In the genomic region with DNA sequence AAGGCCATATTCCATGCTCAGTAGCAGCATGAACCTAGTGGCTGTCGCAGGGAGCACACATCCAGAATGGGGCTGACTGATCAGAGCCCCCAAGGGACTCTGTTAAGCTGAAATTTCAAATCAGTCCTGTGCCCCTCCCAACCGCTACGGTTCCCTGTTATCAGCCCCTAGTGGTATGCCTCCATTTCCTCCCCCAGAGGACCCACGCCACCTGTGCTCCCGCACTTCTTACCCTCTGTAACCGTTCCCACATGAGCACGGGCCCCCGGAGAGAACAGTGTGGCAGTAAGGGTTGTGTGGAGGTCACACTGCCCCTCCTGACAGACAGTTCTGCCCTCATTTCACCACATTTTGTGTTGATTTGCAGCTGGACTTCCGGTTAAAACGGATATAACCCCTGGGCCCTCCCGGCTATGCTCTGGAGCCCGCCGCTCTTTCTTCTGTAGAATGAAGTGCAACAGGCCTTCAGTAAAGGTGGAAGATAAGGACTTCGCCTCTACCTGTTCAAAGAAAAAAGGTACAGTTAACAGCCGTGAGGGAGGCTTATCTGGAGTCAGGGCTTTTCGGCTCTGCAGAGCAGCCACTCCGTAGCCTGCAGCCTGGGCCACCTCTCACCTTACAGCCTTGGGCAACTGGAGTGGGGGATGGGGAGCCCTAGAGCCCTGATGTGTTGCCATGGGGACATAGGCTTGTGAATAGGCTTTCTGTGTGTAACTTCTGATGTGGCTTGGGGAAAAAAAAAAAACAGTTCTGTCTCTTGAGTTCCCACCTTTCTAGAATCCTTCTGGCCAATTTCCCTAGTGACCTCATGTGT, we compare ENCODE assay signal across 9 mouse cellular contexts.
DNase-seq lines count a peak whose midpoint lies in the region; ATAC-seq and TF ChIP-seq lines count a peak whose summit lies in the region.
"Had no signal": no experiment of that assay in that cellular context is flagged by ENCODE, and none has a peak within 500 bp of the region (broad histone marks: within the 10 kb centered on the region; RNA-seq: fewer than 3 reads in every experiment).

No protein-coding gene starts in this region.

- peaks cover 8% of the 10 kb centered on the region for H3K4me1 ChIP-seq in heart, embryonic 11.5 days (ENCODE audit: control insufficient read depth, insufficient read depth, low read length)
- H3K4me1 ChIP-seq in midbrain, postnatal 0 days (ENCODE audit: insufficient read depth, low read length), result no peaks in the 10 kb centered on the region

- H3K27me3 ChIP-seq in heart, embryonic 11.5 days (ENCODE audit: control insufficient read depth, insufficient read depth, low read length), result no peaks in the 10 kb centered on the region
- no peaks in the 10 kb centered on the region for H3K27me3 ChIP-seq in midbrain, postnatal 0 days (ENCODE audit: insufficient read depth, low read length)
- H3K27me3 ChIP-seq: neural tube, embryonic 13.5 days had no signal

- WGBS in heart, embryonic 11.5 days (ENCODE audit: insufficient replicate concordance), result 20% methylated on average over 17 of the region's 17 CpGs
- WGBS in midbrain, postnatal 0 days, result 44% methylated on average over 17 of the region's 17 CpGs

- peak overlapping the region; percentile 53 for H3K4me2 ChIP-seq in heart, embryonic 11.5 days
- H3K4me2 ChIP-seq in midbrain, postnatal 0 days (ENCODE audit: low read depth, low read length, poor library complexity, severe bottlenecking), result no peak overlapping the region
- H3K4me2 ChIP-seq: neural tube, embryonic 13.5 days had no signal

- TF ChIP-seq CTCF in midbrain, postnatal 0 days (IDR thresholded peaks at IDR 0.05), result peak; percentile 20; the same call in 1 of the 2 replicates

- no peak for DNase-seq in heart, adult 9 months (ENCODE audit: low spot score in 2 of 2)
- peak; percentile 84 for DNase-seq in ZHBTc4 (ENCODE audit: low read depth, low spot score)
- DNase-seq in hindlimb bud, embryonic 11.5 days (ENCODE audit: extremely low spot score, low read depth, low spot score), result peak; percentile 18
- peak; percentile 17 for DNase-seq in midbrain, postnatal 0 days (ENCODE audit: low spot score)
- DNase-seq in frontal cortex, adult 2 months (ENCODE audit: extremely low spot score in 1 of 2, low spot score in 1 of 2), result no peak
- DNase-seq in kidney, adult 8-10 months, result no peak

- no peaks in the 10 kb centered on the region for H3K36me3 ChIP-seq in heart, embryonic 11.5 days (ENCODE audit: control insufficient read depth, insufficient read depth, low read length)
- H3K36me3 ChIP-seq in midbrain, postnatal 0 days (ENCODE audit: insufficient read depth, low read length), result peaks cover 19% of the 10 kb centered on the region

- H3K27ac ChIP-seq in heart, embryonic 11.5 days (ENCODE audit: low read depth, low read length), result no peak overlapping the region
- no peak overlapping the region for H3K27ac ChIP-seq in midbrain, postnatal 0 days (ENCODE audit: low read depth, low read length)
- H3K27ac ChIP-seq: neural tube, embryonic 13.5 days had no signal

- ATAC-seq in heart, embryonic 11.5 days (replicated peaks; ENCODE audit: insufficient number of reproducible peaks, low FRiP score, low TSS enrichment), result no peak; the same call in 1 of the 2 replicates
- no peak for ATAC-seq in midbrain, postnatal 0 days (ENCODE audit: low FRiP score)
- ATAC-seq in frontal cortex, adult (ENCODE audit: low TSS enrichment), result no peak

- H3K9me3 ChIP-seq in heart, embryonic 11.5 days (replicated peaks; ENCODE audit: control insufficient read depth, low read length), result no peaks in the 10 kb centered on the region
- no peaks in the 10 kb centered on the region for H3K9me3 ChIP-seq in midbrain, postnatal 0 days (ENCODE audit: low read length)
- H3K9me3 ChIP-seq: neural tube, embryonic 13.5 days had no signal

- H3K9ac ChIP-seq in heart, embryonic 11.5 days (ENCODE audit: low read depth, low read length), result peak overlapping the region; percentile 43; the same call in 1 of the 2 replicates
- no peak overlapping the region for H3K9ac ChIP-seq in midbrain, postnatal 0 days (replicated peaks; ENCODE audit: low read length, poor library complexity, severe bottlenecking)
- H3K9ac ChIP-seq: neural tube, embryonic 13.5 days had no signal

- peak overlapping the region; percentile 22 for H3K4me3 ChIP-seq in heart, embryonic 11.5 days (ENCODE audit: low read depth, low read length)
- H3K4me3 ChIP-seq in midbrain, postnatal 0 days (ENCODE audit: low read depth, low read length), result no peak overlapping the region
- H3K4me3 ChIP-seq: neural tube, embryonic 13.5 days had no signal

Comparison
In these comparisons a context has a peak if more than half of its experiments do, and no peak if none do; other contexts are left out.
1. DNase-seq: peak in ZHBTc4 (single experiment), hindlimb bud, embryonic 11.5 days (single experiment) and midbrain, postnatal 0 days (single experiment); none in heart, adult 9 months (0 of 2), frontal cortex, adult 2 months (0 of 2) and kidney, adult 8-10 months (0 of 2).